Mouse (Mus musculus) G1E (cell line): ENCODE measurements at regions not wholly inside any gene's neighbourhood (a gene's known extent, or its start where the extent isn't known, plus 50 kb on each side); places are given as distances from the start of the nearest gene placed in this dataset.

Source experiments
- CTCF ChIP-seq: IDR thresholded peaks from 2 replicates; pipeline ENCODE4 v1.5.1; 2012; ENCODE audit warnings: low read depth, low read length, inconsistent platforms, mixed read lengths
- GATA1 ChIP-seq: IDR thresholded peaks from 2 replicates; pipeline ENCODE4 v1.6.1; 2012; ENCODE audit warnings: borderline replicate concordance, low read length, inconsistent platforms, mixed read lengths
- TAL1 ChIP-seq: conservative IDR thresholded peaks from 2 replicates; pipeline ENCODE4 v1.6.1; 2012; ENCODE audit warnings: low read depth, low read length, inconsistent platforms, mixed read lengths

DNA sequence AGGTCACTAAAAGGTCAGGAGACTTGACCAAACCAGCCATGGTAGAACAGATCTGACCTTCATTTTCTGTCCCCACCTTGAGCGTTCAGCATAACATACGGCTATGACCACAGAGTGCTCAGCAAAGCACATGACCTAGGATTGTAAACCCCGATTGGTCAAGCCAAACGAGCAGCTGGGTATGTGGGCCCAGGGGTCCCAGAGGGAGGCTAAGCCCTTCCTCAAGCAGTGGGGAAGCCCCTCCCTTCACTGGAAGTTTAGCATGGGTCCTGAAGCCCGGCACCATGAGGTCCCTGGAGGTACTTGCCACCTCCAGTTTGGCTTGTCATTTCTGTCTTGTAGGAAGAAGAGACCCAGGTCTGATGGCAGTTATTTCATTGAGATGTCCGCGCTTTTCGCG, 149.8 kb downstream of the Cct6b start:
- TF ChIP-seq CTCF (no peak), GATA1 (no peak), TAL1 (no peak)
